Mouse (Mus musculus): ENCODE measurements at regions not wholly inside any gene's neighbourhood (a gene's known extent, or its start where the extent isn't known, plus 50 kb on each side); places are given as distances from the start of the nearest gene placed in this dataset.

GRCm38 (mm10) chr7:133521936-133522335 is 80.0 kb downstream of the Tex36 start:
- no peak overlapping the region for H3K4me3 ChIP-seq
- no peaks in the 10 kb centered on the region for H3K9me3 ChIP-seq
- H3K27ac ChIP-seq, result no peak overlapping the region
- no peaks in the 10 kb centered on the region for H3K36me3 ChIP-seq
- H3K9ac ChIP-seq, result no peak overlapping the region
- no peaks in the 10 kb centered on the region for H3K27me3 ChIP-seq
- no peak for ATAC-seq (ENCODE audit: low FRiP score, low read depth)
- 78% methylated on average over 3 of the region's 3 CpGs for WGBS
- no peaks in the 10 kb centered on the region for H3K4me1 ChIP-seq
- no peak overlapping the region for H3K4me2 ChIP-seq (replicated peaks)

- ATAC-seq (ENCODE audit: low FRiP score, low read depth), result no peak
- 85% methylated on average over 3 of the region's 3 CpGs for WGBS
These were observed 83.0 kb downstream of the Tex36 start for GRCm38 (mm10) chr7:133518926-133519325.

GRCm38 (mm10) chr7:133517576-133517975 is 84.4 kb downstream of the Tex36 start:
- Histone ChIP-seq H3K36me3 (no peaks in the 10 kb centered on the region), H3K9me3 (no peaks in the 10 kb centered on the region), H3K9ac (no peak overlapping the region), H3K27ac (no peak overlapping the region), H3K4me2 (replicated peaks) (no peak overlapping the region), H3K4me1 (no peaks in the 10 kb centered on the region), H3K4me3 (no peak overlapping the region), H3K27me3 (no peaks in the 10 kb centered on the region)
- ATAC-seq (ENCODE audit: low FRiP score, low read depth), result no peak
- WGBS, result 87% methylated on average over 5 of the region's 5 CpGs

More at GRCm38 (mm10) chr7:133518926-133519325, 83.0 kb downstream of the Tex36 start:
- no peak overlapping the region for H3K4me3 ChIP-seq
- no peaks in the 10 kb centered on the region for H3K9me3 ChIP-seq
- no peaks in the 10 kb centered on the region for H3K4me1 ChIP-seq
- no peaks in the 10 kb centered on the region for H3K36me3 ChIP-seq
- H3K9ac ChIP-seq, result no peak overlapping the region
- H3K4me2 ChIP-seq (replicated peaks), result no peak overlapping the region
- H3K27ac ChIP-seq, result no peak overlapping the region
- H3K27me3 ChIP-seq, result no peaks in the 10 kb centered on the region

DNA sequence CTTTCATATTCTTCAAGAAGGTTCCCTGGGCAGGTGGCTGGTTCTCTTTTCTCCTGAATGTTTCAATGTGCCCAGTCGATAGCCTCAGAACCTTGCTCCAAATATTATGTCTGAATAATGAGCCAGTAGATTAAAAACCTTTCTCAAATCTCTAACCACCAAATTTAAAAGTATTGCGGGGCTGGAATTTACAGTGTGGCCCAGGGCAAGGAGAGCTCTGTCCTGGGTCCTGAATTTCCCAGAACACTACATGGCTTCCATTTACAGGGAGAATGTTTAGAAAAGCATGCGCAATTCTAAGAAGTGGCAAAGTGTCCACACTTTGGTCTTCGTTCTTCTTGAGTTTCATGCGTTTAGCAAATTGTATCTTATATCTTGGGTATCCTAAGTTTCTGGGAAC is 91.0 kb downstream of the Tex36 start:
- 47% methylated on average over 5 of the region's 5 CpGs for WGBS
- Histone ChIP-seq H3K9ac (no peak overlapping the region), H3K36me3 (no peaks in the 10 kb centered on the region), H3K27me3 (no peaks in the 10 kb centered on the region), H3K4me3 (no peak overlapping the region), H3K9me3 (no peaks in the 10 kb centered on the region), H3K4me2 (replicated peaks) (no peak overlapping the region), H3K4me1 (peaks cover 10% of the 10 kb centered on the region), H3K27ac (no peak overlapping the region)
- no peak for ATAC-seq (ENCODE audit: low FRiP score, low read depth)

GRCm38 (mm10) chr7:133509486-133509885 is 92.5 kb downstream of the Tex36 start:
- no peaks in the 10 kb centered on the region for H3K9me3 ChIP-seq
- no peaks in the 10 kb centered on the region for H3K27me3 ChIP-seq
- H3K9ac ChIP-seq, result no peak overlapping the region
- peaks cover 10% of the 10 kb centered on the region for H3K4me1 ChIP-seq
- no peak for ATAC-seq (ENCODE audit: low FRiP score, low read depth)
- no peak overlapping the region for H3K4me2 ChIP-seq (replicated peaks)
- H3K27ac ChIP-seq, result no peak overlapping the region
- 70% methylated on average over 4 of the region's 4 CpGs for WGBS
- H3K4me3 ChIP-seq, result no peak overlapping the region
- H3K36me3 ChIP-seq, result no peaks in the 10 kb centered on the region

GRCm38 (mm10) chr7:133508370-133509012 is 93.5 kb downstream of the Tex36 start:
- 35% methylated on average over 11 of the region's 11 CpGs for WGBS
- no peaks in the 10 kb centered on the region for H3K27me3 ChIP-seq
- H3K36me3 ChIP-seq, result no peaks in the 10 kb centered on the region
- no peak for ATAC-seq (ENCODE audit: low FRiP score, low read depth)
- H3K4me1 ChIP-seq, result peaks cover 10% of the 10 kb centered on the region
- H3K4me2 ChIP-seq (replicated peaks), result no peak overlapping the region
- no peak overlapping the region for H3K27ac ChIP-seq
- no peaks in the 10 kb centered on the region for H3K9me3 ChIP-seq
- H3K9ac ChIP-seq, result no peak overlapping the region
- H3K4me3 ChIP-seq, result no peak overlapping the region

- no peak overlapping the region for H3K4me3 ChIP-seq
- H3K36me3 ChIP-seq, result no peaks in the 10 kb centered on the region
- no peaks in the 10 kb centered on the region for H3K9me3 ChIP-seq
- 78% methylated on average over 2 of the region's 2 CpGs for WGBS
- H3K4me2 ChIP-seq (replicated peaks), result no peak overlapping the region
- H3K4me1 ChIP-seq, result peaks cover 10% of the 10 kb centered on the region
- no peak overlapping the region for H3K9ac ChIP-seq
- H3K27ac ChIP-seq, result no peak overlapping the region
- H3K27me3 ChIP-seq, result peaks cover 8% of the 10 kb centered on the region; the same call in 1 of the 2 replicates
- no peak for ATAC-seq (ENCODE audit: low FRiP score, low read depth)
These were observed 96.3 kb downstream of the Tex36 start for GRCm38 (mm10) chr7:133505628-133506027.

- Histone ChIP-seq H3K4me1 (peaks cover 4% of the 10 kb centered on the region; the same call in 1 of the 2 replicates), H3K27me3 (peaks cover 14% of the 10 kb centered on the region), H3K27ac (no peak overlapping the region), H3K4me2 (replicated peaks) (no peak overlapping the region), H3K9ac (no peak overlapping the region), H3K36me3 (no peaks in the 10 kb centered on the region), H3K4me3 (no peak overlapping the region), H3K9me3 (no peaks in the 10 kb centered on the region)
- WGBS, result 90% methylated on average over 5 of the region's 5 CpGs
- no peak for ATAC-seq (ENCODE audit: low FRiP score, low read depth)
These were observed 98.0 kb downstream of the Tex36 start for GRCm38 (mm10) chr7:133503946-133504345.

DNA sequence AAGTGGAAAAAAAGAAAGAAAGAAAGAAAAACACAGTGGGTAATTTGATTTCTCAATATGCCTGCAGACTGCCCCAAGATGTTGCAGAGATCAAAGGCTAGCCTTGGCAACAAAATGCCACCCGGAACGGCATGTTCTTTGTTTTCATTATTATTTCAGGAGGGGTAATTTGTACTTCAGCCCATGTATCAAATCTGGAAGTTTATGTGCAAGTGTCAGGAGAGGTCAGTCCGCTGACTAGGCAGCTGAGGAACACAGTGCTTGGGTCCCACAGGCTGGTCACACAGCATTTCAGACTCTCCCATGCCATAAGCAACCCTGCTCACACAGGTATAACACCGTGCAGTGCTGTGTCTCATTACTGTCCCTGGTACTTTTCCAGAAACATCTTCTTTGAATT is 99.2 kb downstream of the Tex36 start:
- no peak for ATAC-seq (ENCODE audit: low FRiP score, low read depth)
- H3K4me2 ChIP-seq (replicated peaks), result no peak overlapping the region
- H3K9ac ChIP-seq, result no peak overlapping the region
- H3K4me3 ChIP-seq, result no peak overlapping the region
- no peaks in the 10 kb centered on the region for H3K36me3 ChIP-seq
- WGBS, result 31% methylated on average over 4 of the region's 4 CpGs
- H3K4me1 ChIP-seq, result no peaks in the 10 kb centered on the region
- H3K9me3 ChIP-seq, result no peaks in the 10 kb centered on the region
- no peak overlapping the region for H3K27ac ChIP-seq
- peaks cover 14% of the 10 kb centered on the region for H3K27me3 ChIP-seq

DNA sequence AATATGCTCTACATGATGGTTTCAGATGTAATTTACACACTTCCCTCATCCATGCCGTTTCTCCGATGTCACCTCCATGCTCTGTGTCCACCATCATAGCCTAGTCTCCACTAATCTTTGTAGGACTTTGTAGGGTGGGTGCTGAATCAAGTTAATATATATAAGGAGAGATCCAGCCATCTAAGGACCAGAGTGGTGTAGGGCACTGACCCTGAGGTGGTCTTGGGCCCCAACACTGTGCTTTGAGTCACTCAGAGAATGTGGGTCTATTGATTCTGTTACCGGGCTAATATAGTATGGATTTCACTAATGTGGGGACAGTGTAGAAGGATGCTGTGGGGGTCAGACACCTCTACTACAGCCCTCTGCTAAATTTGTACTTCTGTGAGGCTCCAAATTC is 104.4 kb downstream of the Tex36 start:
- H3K4me1 ChIP-seq, result peaks cover 25% of the 10 kb centered on the region
- no peak for ATAC-seq (ENCODE audit: low FRiP score, low read depth)
- H3K4me3 ChIP-seq, result no peak overlapping the region
- 95% methylated on average over 3 of the region's 3 CpGs for WGBS
- no peaks in the 10 kb centered on the region for H3K9me3 ChIP-seq
- H3K36me3 ChIP-seq, result no peaks in the 10 kb centered on the region
- no peak overlapping the region for H3K4me2 ChIP-seq (replicated peaks)
- peaks cover 18% of the 10 kb centered on the region for H3K27me3 ChIP-seq
- no peak overlapping the region for H3K27ac ChIP-seq
- H3K9ac ChIP-seq, result no peak overlapping the region

DNA sequence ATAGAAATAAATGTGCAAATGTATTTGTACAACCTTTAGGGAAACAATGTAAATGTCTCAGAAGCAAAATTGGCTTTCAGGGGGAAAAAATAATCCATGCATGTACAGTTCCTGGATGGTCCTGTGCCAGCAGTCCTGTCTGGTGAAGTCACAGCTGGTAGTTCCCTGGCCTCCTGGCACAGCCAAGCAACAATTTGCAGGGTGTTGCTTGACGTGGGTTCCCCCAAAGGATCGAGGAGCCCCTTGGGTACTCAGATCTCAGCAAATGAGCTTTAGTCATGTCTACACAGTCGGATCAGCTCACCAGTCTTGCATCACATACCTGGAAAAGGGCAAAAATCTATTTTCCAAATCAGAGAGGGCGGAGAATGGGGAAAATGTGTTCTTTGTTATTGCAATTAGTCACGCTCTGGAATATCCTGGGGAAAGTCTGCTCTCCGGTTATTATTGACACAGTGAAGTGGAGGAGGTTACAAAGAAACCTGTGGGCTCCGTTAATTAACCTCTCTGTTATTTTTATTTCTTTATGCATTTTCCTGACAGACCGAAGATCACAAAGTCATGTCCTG is 106.9 kb downstream of the Tex36 start:
- ATAC-seq (ENCODE audit: low FRiP score, low read depth), result no peak
- Histone ChIP-seq H3K27ac (no peak overlapping the region), H3K9ac (no peak overlapping the region), H3K9me3 (no peaks in the 10 kb centered on the region), H3K36me3 (no peaks in the 10 kb centered on the region), H3K4me1 (peaks cover 40% of the 10 kb centered on the region), H3K4me2 (replicated peaks) (no peak overlapping the region), H3K4me3 (no peak overlapping the region), H3K27me3 (peaks cover 9% of the 10 kb centered on the region; the same call in 1 of the 2 replicates)
- WGBS, result 31% methylated on average over 8 of the region's 8 CpGs

DNA sequence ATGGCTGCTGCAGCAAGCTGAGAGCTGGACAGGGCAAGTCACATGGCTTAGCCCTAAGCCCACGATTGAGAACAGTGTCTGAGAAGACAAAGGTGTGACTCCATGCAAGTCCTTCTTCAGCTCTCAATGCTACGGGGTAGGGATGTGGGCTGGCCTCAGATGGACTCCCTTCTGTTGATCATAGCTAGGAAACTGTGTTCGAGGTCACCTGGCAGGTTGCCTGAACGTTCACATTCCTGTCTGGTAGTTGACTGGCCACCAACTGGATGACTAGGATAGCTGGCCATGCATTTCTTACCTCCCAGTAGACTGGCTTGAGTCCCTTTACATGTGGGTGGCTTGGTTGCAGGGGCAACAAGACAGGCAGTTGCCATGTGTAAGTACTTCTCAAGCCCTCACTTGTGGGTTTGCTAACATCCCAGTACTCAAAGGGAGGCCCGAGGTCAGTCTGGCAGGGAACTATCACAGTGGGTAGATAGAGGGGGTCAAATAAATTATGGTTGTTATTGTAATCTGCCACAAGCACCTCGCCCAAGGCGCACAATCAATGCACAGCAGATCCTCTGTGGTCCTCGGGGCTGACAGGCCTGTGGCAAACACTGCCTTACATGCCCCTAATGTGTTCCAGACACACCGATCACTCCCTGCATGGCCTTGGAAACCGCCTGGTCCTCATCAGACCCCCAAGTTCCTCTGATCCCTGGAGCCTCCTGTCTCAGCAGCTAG is 107.5 kb downstream of the Tex36 start:
- 43% methylated on average over 10 of the region's 10 CpGs for WGBS
- Histone ChIP-seq H3K27ac (no peak overlapping the region), H3K4me2 (replicated peaks) (no peak overlapping the region)

More for the DNA sequence above, 107.5 kb downstream of the Tex36 start:
- Histone ChIP-seq H3K27me3 (0 out of 2 replicates have a peak, but pooled peaks cover 7% of the 10 kb centered on the region), H3K4me1 (peaks cover 40% of the 10 kb centered on the region), H3K9me3 (no peaks in the 10 kb centered on the region), H3K4me3 (no peak overlapping the region), H3K36me3 (no peaks in the 10 kb centered on the region), H3K9ac (no peak overlapping the region)
- ATAC-seq (ENCODE audit: low FRiP score, low read depth), result no peak; the same call in 1 of the 2 replicates
